Mouse (Mus musculus) embryonic facial prominence, embryonic 14.5 days (tissue): Measurements from ENCODE around the gene Aar2. TPM values are rescaled to one million over a fixed set of nuclear protein-coding genes. Genes with fewer than 3 reads are reported as not detected.
"Not testable (repeated sequence)": the region's sequence is repeated elsewhere in the genome, so short reads cannot be mapped to it uniquely, and the experiment has no call there.

Source experiments
- ATAC-seq: fragments of 200-750 bp; cut with Nextera tagmentation; 2 replicates; pipeline ENCODE4 v1.8.0; 2017; ENCODE audit warnings: low read depth, moderate number of reproducible peaks, moderate TSS enrichment
- DNase-seq: peaks from one replicate; pipeline ENCODE4 v3.0.0-alpha.2; 2015; ENCODE audit warnings: low spot score
- H3K27ac ChIP-seq: fragments of 300-500 bp; sonication (generic); replicated peaks from 2 replicates; pipeline ENCODE4 v1.5.1; 2014; ENCODE audit warnings: low read depth, mild to moderate bottlenecking, low read length, moderate library complexity
- H3K27me3 ChIP-seq: fragments of 300-500 bp; sonication (generic); replicated peaks from 2 replicates; pipeline ENCODE4 v1.6.1; 2014; ENCODE audit warnings: low read length; ENCODE audit not compliant: control insufficient read depth, insufficient read depth
- H3K36me3 ChIP-seq: fragments of 300-500 bp; sonication (generic); 2 replicates; pipeline ENCODE4 v1.6.1; 2014; ENCODE audit warnings: low read length, mixed read lengths; ENCODE audit not compliant: control insufficient read depth, insufficient read depth
- H3K4me1 ChIP-seq: fragments of 300-500 bp; sonication (generic); 2 replicates; pipeline ENCODE4 v1.6.1; 2014; ENCODE audit warnings: antibody characterized with exemption, low read length; ENCODE audit not compliant: control insufficient read depth, insufficient read depth
- H3K4me2 ChIP-seq: fragments of 300-500 bp; sonication (generic); 2 replicates; pipeline ENCODE4 v1.6.1; 2014; ENCODE audit warnings: low read depth, mild to moderate bottlenecking, low read length, moderate library complexity, mixed read lengths
- H3K4me3 ChIP-seq: fragments of 300-500 bp; sonication (generic); 2 replicates; pipeline ENCODE4 v1.5.1; 2014; ENCODE audit warnings: low read depth, mild to moderate bottlenecking, low read length
- H3K9ac ChIP-seq: fragments of 300-500 bp; sonication (generic); 2 replicates; pipeline ENCODE4 v1.6.1; 2014; ENCODE audit warnings: low read depth, mild to moderate bottlenecking, low read length, moderate library complexity, mixed read lengths
- H3K9me3 ChIP-seq: fragments of 300-500 bp; sonication (generic); 2 replicates; pipeline ENCODE4 v1.6.1; 2016; ENCODE audit warnings: low read length; ENCODE audit not compliant: control insufficient read depth
- WGBS: fragments of 180-500 bp; shearing (Covaris S2); extraction: QIAGEN DNeasy Blood & Tissue Kit; methylation state at CpG from one replicate; pipeline ENCODE4 v1.1.7; 2014; 5-methylcytosine and 5-hydroxymethylcytosine counted together
- polyA plus RNA-seq: library from polyadenylated mRNA; unstranded; fragments of >200 nt; fragmentation: Nextera tagmentation; extraction: Ambion mirVana; gene quantifications from 2 replicates; pipeline ENCODE4 v1.2.1, GENCODE M21; 2014

The Aar2 gene
- polyA plus RNA-seq, 1 experiment from 2014 or later: 34.3 TPM

GRCm38 (mm10) chr2:156516678-156517077, 30.7 kb upstream of the Aar2 start:
- WGBS: 74% methylated on average over 2 of the region's 2 CpGs
- not testable (repeated sequence) for H3K27me3 ChIP-seq, H3K4me2 ChIP-seq, H3K9ac ChIP-seq, H3K4me3 ChIP-seq, H3K4me1 ChIP-seq, H3K9me3 ChIP-seq, DNase-seq, H3K27ac ChIP-seq
- peaks cover 47% of the 10 kb centered on the region for H3K36me3 ChIP-seq
- peak; percentile 75; the same call in 1 of the 2 replicates for ATAC-seq

DNA sequence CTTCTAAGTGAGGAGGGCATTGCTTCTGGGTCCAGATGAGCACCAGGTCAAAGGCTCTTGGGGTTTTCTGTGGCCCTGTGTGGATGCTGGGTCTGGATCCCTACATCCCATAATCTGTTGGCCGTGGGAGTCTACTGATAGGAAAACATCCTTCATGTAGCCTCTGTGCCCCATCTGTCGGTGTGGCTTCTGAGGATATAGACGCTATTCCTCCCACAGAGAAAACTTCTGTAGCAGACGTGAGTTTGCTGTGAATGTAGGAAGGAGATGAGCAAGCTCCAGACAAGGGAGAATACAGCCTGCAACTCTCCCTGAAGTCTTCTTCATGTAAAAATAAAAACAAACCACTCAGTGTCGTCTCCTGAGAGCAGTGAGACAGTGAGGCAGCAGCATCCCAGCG, 29.1 kb upstream of the Aar2 start:
- no peak for ATAC-seq

DNA sequence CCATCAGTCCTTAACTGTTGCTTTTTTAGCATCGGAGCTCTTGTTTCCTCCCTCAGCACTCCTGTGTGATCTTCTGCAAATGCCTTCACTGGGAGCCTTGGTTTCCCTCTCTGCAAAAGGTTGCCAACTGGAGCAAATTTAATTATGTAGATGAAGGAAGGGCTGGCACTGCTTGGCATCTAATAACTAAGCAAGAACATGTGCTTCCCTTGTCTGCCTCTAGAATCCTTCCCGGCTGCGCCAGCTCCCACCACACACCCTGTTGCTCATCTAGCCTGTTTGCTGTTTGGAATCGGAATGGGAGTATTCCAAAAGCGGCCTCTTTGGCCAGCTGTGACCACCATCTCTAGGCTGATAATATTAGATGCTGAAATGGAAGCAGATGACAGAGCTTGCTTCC, 27.8 kb upstream of the Aar2 start:
- Histone ChIP-seq H3K9me3 (no peaks in the 10 kb centered on the region), H3K4me3 (no peak overlapping the region), H3K9ac (no peak overlapping the region), H3K27me3 (no peaks in the 10 kb centered on the region), H3K36me3 (peaks cover 47% of the 10 kb centered on the region), H3K4me2 (no peak overlapping the region), H3K4me1 (no peaks in the 10 kb centered on the region), H3K27ac (no peak overlapping the region)
- ATAC-seq: no peak
- no peak for DNase-seq
- 81% methylated on average over 5 of the region's 5 CpGs for WGBS

More for the DNA sequence above, 29.1 kb upstream of the Aar2 start:
- DNase-seq: no peak
- H3K4me2 ChIP-seq: no peak overlapping the region
- 75% methylated on average over 6 of the region's 6 CpGs for WGBS
- no peaks in the 10 kb centered on the region for H3K4me1 ChIP-seq
- H3K27me3 ChIP-seq: no peaks in the 10 kb centered on the region
- H3K9ac ChIP-seq: no peak overlapping the region
- no peak overlapping the region for H3K4me3 ChIP-seq
- H3K9me3 ChIP-seq: no peaks in the 10 kb centered on the region
- H3K36me3 ChIP-seq: peaks cover 52% of the 10 kb centered on the region
- H3K27ac ChIP-seq: no peak overlapping the region

DNA sequence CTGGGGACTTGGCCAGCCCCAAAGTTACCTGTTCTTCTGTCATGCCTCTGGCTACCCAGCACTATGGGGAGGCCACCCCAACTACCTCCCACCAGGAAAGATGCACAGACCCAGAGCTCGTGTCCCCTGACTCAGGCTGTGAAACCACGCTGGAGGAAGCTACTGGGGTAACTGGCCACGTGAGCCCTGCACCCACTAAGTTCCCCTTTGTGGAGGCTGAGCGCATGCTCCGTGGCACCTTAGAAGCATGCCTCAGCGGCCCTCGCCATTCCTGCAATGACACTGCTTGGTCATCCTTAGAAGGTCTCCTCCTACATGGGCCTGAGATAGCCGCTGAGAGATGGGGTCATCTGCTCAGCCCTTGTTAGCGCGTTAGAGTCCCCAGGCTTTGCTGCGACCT, 24.4 kb upstream of the Aar2 start:
- no peak for ATAC-seq
- Histone ChIP-seq H3K4me3 (no peak overlapping the region), H3K36me3 (peaks cover 47% of the 10 kb centered on the region), H3K9ac (no peak overlapping the region), H3K4me1 (no peaks in the 10 kb centered on the region), H3K27ac (no peak overlapping the region), H3K9me3 (no peaks in the 10 kb centered on the region), H3K4me2 (no peak overlapping the region), H3K27me3 (no peaks in the 10 kb centered on the region)
- 90% methylated on average over 10 of the region's 11 CpGs for WGBS
- no peak for DNase-seq

DNA sequence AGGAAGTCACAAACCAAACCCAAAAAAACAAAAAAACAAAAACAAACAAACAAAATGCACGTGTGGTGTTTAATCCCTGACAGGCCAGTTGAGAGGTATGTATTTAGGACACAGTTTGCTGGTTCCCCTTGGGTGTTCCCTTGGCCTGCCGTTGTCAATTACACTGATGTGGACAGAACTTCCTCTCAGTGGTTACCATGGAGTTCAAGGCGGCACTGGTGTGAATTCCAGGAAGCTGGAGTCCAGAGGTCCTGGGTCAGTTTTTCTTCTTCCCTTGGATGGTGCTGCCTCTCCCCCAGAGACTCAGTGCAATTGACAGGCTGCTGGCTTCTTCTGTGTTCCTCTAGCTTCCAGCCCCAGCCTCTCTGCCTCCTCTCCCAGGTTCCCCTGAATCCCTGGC, 23.3 kb upstream of the Aar2 start:
- H3K27ac ChIP-seq: no peak overlapping the region
- WGBS: 41% methylated on average over 3 of the region's 3 CpGs
- no peaks in the 10 kb centered on the region for H3K27me3 ChIP-seq
- peak; percentile 7 for DNase-seq
- H3K9me3 ChIP-seq: no peaks in the 10 kb centered on the region
- no peak overlapping the region for H3K4me2 ChIP-seq
- H3K4me1 ChIP-seq: no peaks in the 10 kb centered on the region
- no peak overlapping the region for H3K9ac ChIP-seq
- no peak for ATAC-seq
- H3K4me3 ChIP-seq: no peak overlapping the region
- peaks cover 44% of the 10 kb centered on the region for H3K36me3 ChIP-seq

DNA sequence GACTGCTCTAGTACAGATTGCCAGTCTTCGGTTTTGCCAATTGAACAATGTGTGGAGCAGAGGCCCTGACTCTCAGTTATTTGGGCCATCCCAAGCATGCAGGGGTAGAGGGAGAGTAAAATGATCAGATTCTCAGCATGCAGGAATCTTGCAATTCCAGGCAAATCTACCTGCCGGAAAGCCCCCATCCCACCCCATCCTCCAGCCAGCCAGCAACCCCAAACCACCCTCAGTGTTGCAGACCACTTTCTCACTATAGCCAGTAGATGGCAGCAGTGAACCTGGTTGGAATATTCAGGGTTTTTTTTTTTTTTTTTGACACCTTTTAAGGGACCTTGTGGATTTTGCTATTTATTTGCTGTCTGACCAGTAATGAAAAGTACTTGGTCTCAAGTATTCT, 17.7 kb upstream of the Aar2 start:
- DNase-seq (peak; percentile 64), ATAC-seq (no peak)
- H3K27me3 ChIP-seq: no peaks in the 10 kb centered on the region
- no peak overlapping the region for H3K27ac ChIP-seq
- 45% methylated on average over 2 of the region's 2 CpGs for WGBS
- H3K9me3 ChIP-seq: no peaks in the 10 kb centered on the region
- H3K4me3 ChIP-seq: no peak overlapping the region
- no peaks in the 10 kb centered on the region for H3K4me1 ChIP-seq
- H3K36me3 ChIP-seq: peaks cover 32% of the 10 kb centered on the region; the same call in 1 of the 2 replicates
- H3K9ac ChIP-seq: no peak overlapping the region
- no peak overlapping the region for H3K4me2 ChIP-seq

- Histone ChIP-seq H3K4me1 (no peaks in the 10 kb centered on the region), H3K36me3 (peaks cover 29% of the 10 kb centered on the region; the same call in 1 of the 2 replicates), H3K4me2 (no peak overlapping the region), H3K9me3 (no peaks in the 10 kb centered on the region), H3K27ac (no peak overlapping the region), H3K27me3 (no peaks in the 10 kb centered on the region), H3K9ac (no peak overlapping the region), H3K4me3 (no peak overlapping the region)
- 72% methylated on average over 2 of the region's 2 CpGs for WGBS
- no peak for ATAC-seq
- DNase-seq: no peak
Observed at GRCm38 (mm10) chr2:156533160-156533559, 14.2 kb upstream of the Aar2 start.

- Histone ChIP-seq H3K36me3 (peaks cover 30% of the 10 kb centered on the region; the same call in 1 of the 2 replicates), H3K9me3 (no peaks in the 10 kb centered on the region), H3K4me1 (no peaks in the 10 kb centered on the region), H3K4me3 (no peak overlapping the region), H3K4me2 (no peak overlapping the region), H3K9ac (no peak overlapping the region), H3K27me3 (no peaks in the 10 kb centered on the region), H3K27ac (no peak overlapping the region)
- WGBS: 84% methylated on average over 7 of the region's 7 CpGs
- DNase-seq: no peak
- ATAC-seq: no peak
Observed at GRCm38 (mm10) chr2:156538817-156539555, 8.4 kb upstream of the Aar2 start.

DNA sequence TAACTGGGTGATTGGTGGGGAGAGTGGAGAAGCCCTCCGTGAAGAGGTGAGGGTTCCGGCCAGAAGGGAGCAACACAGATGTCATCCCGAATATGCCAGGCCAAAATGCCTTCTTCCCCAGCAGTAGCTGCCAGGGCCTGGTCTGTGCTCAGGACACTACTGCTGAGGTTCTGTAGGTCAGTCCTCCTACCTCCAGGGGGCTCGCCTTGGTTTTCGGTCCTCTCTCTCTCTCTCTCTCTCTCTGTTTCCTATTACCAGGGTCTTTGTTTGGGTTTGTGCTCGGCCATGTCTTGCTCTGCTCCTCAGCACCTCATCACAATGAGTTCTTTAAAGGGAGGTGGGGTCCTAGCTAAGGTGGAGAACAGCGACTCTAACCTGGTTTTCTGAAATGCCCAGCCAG, 6.4 kb upstream of the Aar2 start:
- Histone ChIP-seq H3K9ac (no peak overlapping the region), H3K4me3 (no peak overlapping the region), H3K27me3 (no peaks in the 10 kb centered on the region), H3K9me3 (no peaks in the 10 kb centered on the region), H3K36me3 (peaks cover 27% of the 10 kb centered on the region; the same call in 1 of the 2 replicates), H3K4me2 (no peak overlapping the region), H3K4me1 (no peaks in the 10 kb centered on the region), H3K27ac (no peak overlapping the region)
- DNase-seq: no peak
- 87% methylated on average over 7 of the region's 7 CpGs for WGBS
- ATAC-seq: no peak
